In the genomic region with DNA sequence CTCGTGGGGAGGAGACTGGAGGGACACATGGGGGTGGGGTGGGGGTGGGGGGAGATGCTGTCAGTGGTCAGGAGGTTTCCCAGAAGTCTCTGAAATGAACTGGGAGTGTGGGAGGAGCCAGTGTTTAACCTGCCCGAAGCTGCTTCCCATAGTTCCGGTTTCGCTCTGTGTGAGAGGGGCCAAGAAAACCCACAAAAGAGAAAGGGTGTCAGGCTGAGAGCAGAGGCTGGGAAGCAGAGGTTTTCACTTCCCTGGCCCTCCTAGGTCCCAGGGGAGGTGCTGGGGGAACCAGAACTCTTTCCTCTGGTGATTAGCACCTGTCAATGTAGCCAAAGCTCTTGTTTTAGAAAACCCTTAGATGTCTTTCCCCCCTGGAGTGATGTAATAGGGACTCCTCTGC, we compare ENCODE assay signal across 21 mouse cellular contexts. TPM values are rescaled to one million over a fixed set of nuclear protein-coding genes. Genes with fewer than 3 reads are reported as not detected.
DNase-seq lines count a peak whose midpoint lies in the region; ATAC-seq and TF ChIP-seq lines count a peak whose summit lies in the region.
"Had no signal": no experiment of that assay in that cellular context is flagged by ENCODE, and none has a peak within 500 bp of the region (broad histone marks: within the 10 kb centered on the region; RNA-seq: fewer than 3 reads in every experiment).

No protein-coding gene starts in this region.

- no peak for DNase-seq in lung, postnatal 0 days (ENCODE audit: low spot score)
- DNase-seq in lung, postnatal 25 days (ENCODE audit: low spot score): no peak
- DNase-seq in ES-CJ7 (ENCODE audit: low read depth, low spot score): peak; percentile 71
- peak; percentile 18 for DNase-seq in naive thymus-derived CD4-positive, alpha-beta T cell, adult 2 months (ENCODE audit: low read depth)
- no peak for DNase-seq in gastrocnemius, postnatal 10 days
- DNase-seq in adrenal gland, adult 2 months: no peak
- DNase-seq: adrenal gland, adult 8-10 months; cerebellum, adult 11-12 months; cerebellum, postnatal 36 days; heart, adult 2 months; kidney, adult 11 months; kidney, postnatal 10 days; thymus, postnatal 36 days had no signal

- no peak overlapping the region for H3K4me2 ChIP-seq in lung, postnatal 0 days (replicated peaks; ENCODE audit: low read depth, low read length)
- H3K4me2 ChIP-seq in forebrain, embryonic 12.5 days: no peak overlapping the region
- H3K4me2 ChIP-seq: embryonic facial prominence, embryonic 13.5 days; hindbrain, embryonic 14.5 days; limb, embryonic 13.5 days; neural tube, embryonic 12.5 days had no signal

- no peak for TF ChIP-seq EP300 in lung, postnatal 0 days (IDR thresholded peaks at IDR 0.05)

- ATAC-seq in lung, postnatal 0 days: no peak
- ATAC-seq in granulocyte monocyte progenitor cell, adult 5-6 weeks (replicated peaks; ENCODE audit: poor library complexity, severe bottlenecking): peak; percentile 54
- ATAC-seq in forebrain, embryonic 12.5 days (ENCODE audit: low FRiP score): no peak
- ATAC-seq: midbrain, embryonic 16.5 days had no signal

- peaks cover 17% of the 10 kb centered on the region; the same call in 1 of the 2 replicates for H3K4me1 ChIP-seq in lung, postnatal 0 days (ENCODE audit: insufficient read depth, low read depth, low read length)
- H3K4me1 ChIP-seq in forebrain, embryonic 12.5 days: peaks cover 20% of the 10 kb centered on the region

- H3K27ac ChIP-seq in lung, postnatal 0 days (ENCODE audit: low read length): peak overlapping the region; percentile 65
- no peak overlapping the region for H3K27ac ChIP-seq in forebrain, embryonic 12.5 days
- H3K27ac ChIP-seq: heart, adult 2 months; hindbrain, embryonic 14.5 days; limb, embryonic 13.5 days; macrophage; neural tube, embryonic 12.5 days had no signal

- no peaks in the 10 kb centered on the region for H3K36me3 ChIP-seq in lung, postnatal 0 days (ENCODE audit: insufficient read depth, low read length)
- H3K36me3 ChIP-seq in forebrain, embryonic 12.5 days (replicated peaks): no peaks in the 10 kb centered on the region
- H3K36me3 ChIP-seq: limb, embryonic 13.5 days; neural tube, embryonic 12.5 days had no signal

- H3K4me3 ChIP-seq in lung, postnatal 0 days (ENCODE audit: low read depth, low read length): no peak overlapping the region
- H3K4me3 ChIP-seq in forebrain, embryonic 12.5 days (replicated peaks): no peak overlapping the region
- H3K4me3 ChIP-seq: embryonic facial prominence, embryonic 13.5 days; heart, adult 2 months; limb, embryonic 13.5 days; neural tube, embryonic 12.5 days had no signal

- H3K9ac ChIP-seq in lung, postnatal 0 days (replicated peaks; ENCODE audit: low read depth): no peak overlapping the region
- H3K9ac ChIP-seq in forebrain, embryonic 12.5 days: no peak overlapping the region
- H3K9ac ChIP-seq: embryonic facial prominence, embryonic 13.5 days; hindbrain, embryonic 14.5 days; limb, embryonic 13.5 days; neural tube, embryonic 12.5 days had no signal

- 30% methylated on average over 4 of the region's 4 CpGs for WGBS in lung, postnatal 0 days
- WGBS in forebrain, embryonic 12.5 days: 69% methylated on average over 4 of the region's 4 CpGs

- H3K27me3 ChIP-seq in lung, postnatal 0 days (replicated peaks; ENCODE audit: insufficient read depth, low read length): no peaks in the 10 kb centered on the region
- peaks cover 30% of the 10 kb centered on the region for H3K27me3 ChIP-seq in forebrain, embryonic 12.5 days
- H3K27me3 ChIP-seq: embryonic facial prominence, embryonic 13.5 days; limb, embryonic 13.5 days; neural tube, embryonic 12.5 days had no signal

- H3K9me3 ChIP-seq in lung, postnatal 0 days (ENCODE audit: low read length): no peaks in the 10 kb centered on the region
- H3K9me3 ChIP-seq in forebrain, embryonic 12.5 days: no peaks in the 10 kb centered on the region
- H3K9me3 ChIP-seq: embryonic facial prominence, embryonic 13.5 days; limb, embryonic 13.5 days; neural tube, embryonic 12.5 days had no signal

- no peak for TF ChIP-seq CTCF in lung, postnatal 0 days (IDR thresholded peaks at IDR 0.05)

RNA-seq across cellular contexts. Expression of a gene that starts 47.4 kb away (rescaled TPM):
- 65.7 and 80.9 TPM in 2 replicates for polyA plus RNA-seq in lung, postnatal 0 days (2015; fragmentation: Nextera tagmentation; extraction: Ambion mirVana)
- 8.4 and 12.3 TPM in 2 replicates for total RNA-seq in granulocyte monocyte progenitor cell, adult 5-6 weeks (2014; fragmentation: Nextera tagmentation)
- total RNA-seq in granulocyte monocyte progenitor cell, adult 5-6 weeks (2017): 3.7 and 4.8 TPM in 2 replicates
- 10 to 100 TPM; 51.8 to 53.6 TPM for total RNA-seq in gastrocnemius, postnatal 10 days (2021)
- polyA plus RNA-seq in forebrain, embryonic 12.5 days (2016; fragmentation: Nextera tagmentation; extraction: Ambion mirVana): 18.3 and 23.4 TPM in 2 replicates
- 100 to 1,000 TPM; 228 to 424 TPM for total RNA-seq in adrenal gland, adult 2 months (2021)
- polyA plus RNA-seq in adrenal gland, adult 2 months (2012; rRNA removed): 50.0 and 414 TPM in 2 replicates

Comparison
In these comparisons a context has a peak if more than half of its experiments do, and no peak if none do; other contexts are left out.
1. DNase-seq: peak in ES-CJ7 (single experiment) and naive thymus-derived CD4-positive, alpha-beta T cell, adult 2 months (single experiment); none in lung, postnatal 0 days (single experiment), lung, postnatal 25 days (single experiment), gastrocnemius, postnatal 10 days (single experiment) and adrenal gland, adult 2 months (single experiment).